Mouse (Mus musculus) cortical plate, adult 2 months (tissue): ENCODE results near the gene Casq2.

ENCODE experiments used
- CTCF ChIP-seq: fragments of 200-500 bp; IDR thresholded peaks from 2 replicates; pipeline ENCODE4 v1.5.1; 2011; ENCODE audit warnings: mild to moderate bottlenecking, control low read depth, low read length; ENCODE audit not compliant: insufficient read depth; ENCODE audit errors: extremely low read depth
- POLR2A ChIP-seq: fragments of 200-500 bp; IDR thresholded peaks from 2 replicates; pipeline ENCODE4 v1.6.1; 2011; ENCODE audit warnings: mild to moderate bottlenecking, low read length, control low read depth; ENCODE audit not compliant: insufficient read depth; ENCODE audit errors: extremely low read depth

GRCm38 (mm10) chr3:102144401-102144800 is 58.2 kb downstream of the Casq2 start:
- TF ChIP-seq POLR2A: no peak
- TF ChIP-seq CTCF: no peak
